Mouse (Mus musculus): ENCODE measurements at regions not wholly inside any gene's neighbourhood (a gene's known extent, or its start where the extent isn't known, plus 50 kb on each side); places are given as distances from the start of the nearest gene placed in this dataset.

- no peak for TF ChIP-seq TCF12 (IDR thresholded peaks at IDR 0.05; ENCODE audit: insufficient read depth, poor library complexity, severe bottlenecking)
- TF ChIP-seq MAX (IDR thresholded peaks at IDR 0.05; ENCODE audit: low read depth), result no peak
- TF ChIP-seq POLR2A (IDR thresholded peaks at IDR 0.05; ENCODE audit: insufficient read length, low read depth), result no peak
- TF ChIP-seq USF1 (IDR thresholded peaks at IDR 0.05; ENCODE audit: low read depth), result no peak
- no peak for TF ChIP-seq REST (IDR thresholded peaks at IDR 0.05; ENCODE audit: insufficient read depth, insufficient read length)
- TF ChIP-seq MYOG (IDR thresholded peaks at IDR 0.05; ENCODE audit: control insufficient read depth in 1 of 3, insufficient read depth in 1 of 3, insufficient read length in 2 of 3, low read depth in 2 of 3), result no peak
- no peak for TF ChIP-seq E2F4 (IDR thresholded peaks at IDR 0.05; ENCODE audit: insufficient read depth)
- TF ChIP-seq TCF3 (IDR thresholded peaks at IDR 0.05; ENCODE audit: insufficient read length, low read depth), result no peak
Observed at GRCm38 (mm10) chr8:34505829-34506555, 394.5 kb upstream of the Gm10131 start.
